Mouse (Mus musculus): ENCODE data around the gene Cdca7. TPM values are rescaled to one million over a fixed set of nuclear protein-coding genes. Genes with fewer than 3 reads are reported as not detected.

Gene Cdca7
- polyA plus RNA-seq, 1 experiment from 2014 or later, result 192 TPM

DNA sequence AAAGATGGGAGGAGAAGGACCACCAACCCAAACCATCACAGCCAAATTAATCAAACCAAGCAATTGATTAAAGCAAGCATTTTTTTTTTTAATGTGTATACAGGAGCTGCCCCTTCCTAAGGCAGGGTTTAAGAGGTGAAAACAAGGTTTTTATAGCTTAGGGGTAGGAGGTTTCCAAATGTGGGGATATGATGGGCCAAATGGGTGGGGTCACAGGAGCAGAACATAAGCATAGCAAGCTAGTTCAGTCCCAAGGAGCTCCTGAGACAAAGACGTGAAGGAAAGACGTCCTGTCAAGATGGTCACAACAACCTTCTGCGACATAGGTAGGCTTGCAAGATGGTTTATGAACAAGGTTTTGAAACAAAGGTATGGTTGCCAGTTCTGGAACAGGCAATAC, 49.6 kb downstream of the Cdca7 start:
- Histone ChIP-seq H3K9me3 (ENCODE audit: control insufficient read depth, low read length) (no peaks in the 10 kb centered on the region), H3K4me2 (replicated peaks; ENCODE audit: low read depth, low read length) (no peak overlapping the region), H3K36me3 (ENCODE audit: control insufficient read depth, insufficient read depth, low read length) (no peaks in the 10 kb centered on the region), H3K4me1 (ENCODE audit: control insufficient read depth, insufficient read depth, low read length) (peaks cover 8% of the 10 kb centered on the region; the same call in 1 of the 2 replicates), H3K27me3 (ENCODE audit: control insufficient read depth, insufficient read depth, low read length) (no peaks in the 10 kb centered on the region), H3K27ac (ENCODE audit: low read depth, low read length) (no peak overlapping the region), H3K4me3 (ENCODE audit: low read length) (no peak overlapping the region), H3K9ac (ENCODE audit: low read depth, low read length) (no peak overlapping the region)
- WGBS, result 83% methylated on average over 3 of the region's 3 CpGs
- no peak for ATAC-seq (ENCODE audit: low FRiP score, low TSS enrichment)

- H3K27me3 ChIP-seq (ENCODE audit: control insufficient read depth, insufficient read depth, low read length), result no peaks in the 10 kb centered on the region
- 56% methylated on average over 10 of the region's 10 CpGs for WGBS
- H3K4me2 ChIP-seq (replicated peaks; ENCODE audit: low read depth, low read length), result no peak overlapping the region
- H3K9ac ChIP-seq (ENCODE audit: low read depth, low read length), result no peak overlapping the region
- no peaks in the 10 kb centered on the region for H3K36me3 ChIP-seq (ENCODE audit: control insufficient read depth, insufficient read depth, low read length)
- no peaks in the 10 kb centered on the region for H3K4me1 ChIP-seq (ENCODE audit: control insufficient read depth, insufficient read depth, low read length)
- no peak overlapping the region for H3K27ac ChIP-seq (ENCODE audit: low read depth, low read length)
- H3K4me3 ChIP-seq (ENCODE audit: low read length), result no peak overlapping the region
- H3K9me3 ChIP-seq (ENCODE audit: control insufficient read depth, low read length), result no peaks in the 10 kb centered on the region
- ATAC-seq (ENCODE audit: low FRiP score, low TSS enrichment), result no peak
Observed at GRCm38 (mm10) chr2:72529026-72529357, 53.0 kb downstream of the Cdca7 start.

- 41% methylated on average over 25 of the region's 25 CpGs for WGBS
- Histone ChIP-seq H3K36me3 (ENCODE audit: control insufficient read depth, insufficient read depth, low read length) (no peaks in the 10 kb centered on the region), H3K4me3 (ENCODE audit: low read length) (no peak overlapping the region), H3K9me3 (ENCODE audit: control insufficient read depth, low read length) (no peaks in the 10 kb centered on the region), H3K9ac (ENCODE audit: low read depth, low read length) (no peak overlapping the region; the same call in 1 of the 2 replicates), H3K27me3 (ENCODE audit: control insufficient read depth, insufficient read depth, low read length) (no peaks in the 10 kb centered on the region), H3K4me1 (ENCODE audit: control insufficient read depth, insufficient read depth, low read length) (no peaks in the 10 kb centered on the region), H3K27ac (ENCODE audit: low read depth, low read length) (no peak overlapping the region), H3K4me2 (replicated peaks; ENCODE audit: low read depth, low read length) (peak overlapping the region; percentile 19; the same call in 1 of the 2 replicates)
- ATAC-seq (ENCODE audit: low FRiP score, low TSS enrichment), result no peak
Observed at GRCm38 (mm10) chr2:72529358-72530319, 53.7 kb downstream of the Cdca7 start.

GRCm38 (mm10) chr2:72535889-72536288, 59.9 kb downstream of the Cdca7 start:
- Histone ChIP-seq H3K9me3 (ENCODE audit: control insufficient read depth, low read length) (no peaks in the 10 kb centered on the region), H3K36me3 (ENCODE audit: control insufficient read depth, insufficient read depth, low read length) (no peaks in the 10 kb centered on the region)

More at GRCm38 (mm10) chr2:72535889-72536288, 59.9 kb downstream of the Cdca7 start:
- Histone ChIP-seq H3K4me3 (ENCODE audit: low read length) (no peak overlapping the region), H3K9ac (ENCODE audit: low read depth, low read length) (no peak overlapping the region), H3K4me1 (ENCODE audit: control insufficient read depth, insufficient read depth, low read length) (no peaks in the 10 kb centered on the region), H3K27ac (ENCODE audit: low read depth, low read length) (no peak overlapping the region), H3K4me2 (replicated peaks; ENCODE audit: low read depth, low read length) (no peak overlapping the region), H3K27me3 (ENCODE audit: control insufficient read depth, insufficient read depth, low read length) (no peaks in the 10 kb centered on the region)
- no peak for ATAC-seq (ENCODE audit: low FRiP score, low TSS enrichment)
- 50% methylated on average over 1 of the region's 1 CpGs for WGBS

Other genes with a start within 250 kb of the Cdca7 start
- gene Map3k20, start 190.5 kb upstream of the Cdca7 start, polyA plus RNA-seq (2014; fragmentation: Nextera tagmentation; extraction: Ambion mirVana), result 9.8 and 15.7 TPM in 2 replicates